Mouse (Mus musculus) heart, adult 2 months (tissue): Measurements from ENCODE around the gene Inpp5d.

Experiments used
- CTCF ChIP-seq: fragments of 200-600 bp; IDR thresholded peaks from 2 replicates; pipeline ENCODE4 v1.8.1; 2022; ENCODE audit warnings: antibody characterized with exemption, mild to moderate bottlenecking, moderate library complexity
- EP300 ChIP-seq: fragments of 200-500 bp; IDR thresholded peaks from 2 replicates; pipeline ENCODE4 v1.6.1; 2011; ENCODE audit warnings: low read depth, low read length, control low read depth; ENCODE audit not compliant: insufficient read depth
- POLR2A ChIP-seq: fragments of 200-500 bp; IDR thresholded peaks from 2 replicates; pipeline ENCODE4 v1.6.1; 2011; ENCODE audit warnings: mild to moderate bottlenecking, low read depth, low read length, control low read depth; ENCODE audit not compliant: insufficient read depth

GRCm38 (mm10) chr1:87704230-87704629 is 84.1 kb downstream of the Inpp5d start:
- TF ChIP-seq EP300 (no peak), CTCF (no peak), POLR2A (no peak)
